Mouse (Mus musculus) left cerebral cortex, postnatal 36 days (tissue): ENCODE data around the gene Slc44a5. TPM values are rescaled to one million over a fixed set of nuclear protein-coding genes. Genes with fewer than 3 reads are reported as not detected.
"Not testable (repeated sequence)": the region's sequence is repeated elsewhere in the genome, so short reads cannot be mapped to it uniquely, and the experiment has no call there.

Source experiments
- DNase-seq, 2 experiments: peaks; one replicate each; pipeline ENCODE4 v3.0.0; 2021 to 2022; ENCODE audit warnings: low spot score in 2 of 2, mixed read lengths in 1 of 2
- intact Hi-C: fragments of 180-260 bp; cut with DNase I; formaldehyde crosslinking; loops from one replicate; pipeline ENCODE4 v1.15.1; 2025
- total RNA-seq, 2 experiments: library from RNA; stranded (reverse); gene quantifications; 2 replicates each; pipeline ENCODE4 v1.2.3; 2021

Slc44a5 gene
- total RNA-seq, 2 experiments from 2014 or later = 8.2 to 9.6 TPM

DNA sequence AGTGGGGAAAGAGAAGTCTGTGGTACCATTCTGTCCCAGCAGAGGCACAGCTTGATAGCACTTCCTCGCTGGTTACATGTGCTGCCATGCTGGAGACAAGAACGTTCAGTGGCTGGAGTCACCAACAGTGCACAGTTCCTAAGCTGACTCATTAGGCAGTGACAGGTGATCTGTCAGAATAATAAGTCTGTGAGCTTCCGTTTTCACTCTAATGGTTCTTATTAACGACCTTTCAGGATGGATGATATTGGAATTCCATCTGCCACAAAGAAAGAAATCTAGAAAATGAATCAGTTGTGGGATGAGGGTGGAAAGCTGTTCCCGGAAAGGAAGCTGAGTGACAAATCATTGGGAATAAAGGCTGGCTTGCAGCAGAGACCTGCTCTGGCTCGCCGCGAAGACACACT is 227.2 kb downstream of the Slc44a5 start:
- no peak for DNase-seq
- intact Hi-C loops = no loop called here

DNA sequence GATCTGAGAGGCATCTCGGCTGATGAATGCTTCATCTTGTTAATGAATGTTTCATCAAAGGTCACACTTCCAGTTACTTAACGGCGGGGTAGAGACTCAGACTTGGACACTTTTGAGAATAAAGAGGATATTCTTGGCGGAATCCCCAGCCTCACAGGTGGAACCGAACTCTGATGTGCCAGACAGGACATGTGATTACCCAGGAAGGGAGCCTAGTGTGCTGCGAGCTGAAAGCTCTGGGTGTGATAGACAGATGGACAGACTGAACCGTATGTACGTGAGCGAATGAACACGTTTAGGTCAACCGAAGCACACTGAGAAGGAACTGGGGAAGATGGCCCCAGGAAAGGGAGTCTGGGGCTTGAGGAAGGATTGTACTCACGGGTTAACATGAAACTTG is 228.6 kb downstream of the Slc44a5 start:
- DNase-seq = no peak
- intact Hi-C loops = no loop called here

DNA sequence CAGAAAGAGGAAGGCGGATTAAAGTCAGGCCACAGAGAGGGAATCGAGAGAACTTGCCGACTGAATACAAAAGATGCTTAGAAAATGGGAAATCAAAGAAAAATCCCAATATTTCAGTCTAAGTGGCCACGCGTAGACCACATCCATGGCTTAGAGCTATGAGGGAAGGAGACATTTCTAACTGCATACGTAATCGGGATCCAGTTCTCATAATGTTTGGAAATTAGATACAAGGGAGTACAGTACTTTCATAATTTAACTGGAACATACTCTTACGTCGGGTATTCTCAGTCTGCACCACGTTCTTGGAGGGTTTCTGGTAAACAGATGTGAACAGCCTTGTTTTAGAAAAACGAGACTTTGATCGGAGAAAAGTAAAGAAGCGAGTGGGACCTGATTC is 229.1 kb downstream of the Slc44a5 start:
- no peak for DNase-seq
- intact Hi-C loops = no loop called here

DNA sequence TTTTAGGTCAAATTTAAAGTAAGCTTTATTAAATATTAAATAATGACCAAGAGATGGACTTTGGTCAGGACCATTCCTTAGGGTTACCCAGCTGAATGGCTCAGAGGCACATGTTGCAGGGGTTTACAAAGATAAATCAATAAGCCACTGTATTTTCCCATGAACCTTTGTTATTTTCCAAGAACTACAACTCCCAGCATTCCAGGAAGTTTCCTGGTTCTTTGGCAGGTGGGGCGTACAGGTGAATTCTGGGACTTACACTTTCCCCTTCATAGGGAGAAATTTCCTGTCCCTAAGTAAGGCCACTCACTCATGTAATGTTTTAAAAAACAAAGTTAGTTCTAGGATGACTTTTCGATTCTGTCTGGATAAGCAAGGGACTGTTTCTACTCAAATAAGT is 235.2 kb downstream of the Slc44a5 start:
- no peak for DNase-seq
- intact Hi-C loops = no loop called here

DNA sequence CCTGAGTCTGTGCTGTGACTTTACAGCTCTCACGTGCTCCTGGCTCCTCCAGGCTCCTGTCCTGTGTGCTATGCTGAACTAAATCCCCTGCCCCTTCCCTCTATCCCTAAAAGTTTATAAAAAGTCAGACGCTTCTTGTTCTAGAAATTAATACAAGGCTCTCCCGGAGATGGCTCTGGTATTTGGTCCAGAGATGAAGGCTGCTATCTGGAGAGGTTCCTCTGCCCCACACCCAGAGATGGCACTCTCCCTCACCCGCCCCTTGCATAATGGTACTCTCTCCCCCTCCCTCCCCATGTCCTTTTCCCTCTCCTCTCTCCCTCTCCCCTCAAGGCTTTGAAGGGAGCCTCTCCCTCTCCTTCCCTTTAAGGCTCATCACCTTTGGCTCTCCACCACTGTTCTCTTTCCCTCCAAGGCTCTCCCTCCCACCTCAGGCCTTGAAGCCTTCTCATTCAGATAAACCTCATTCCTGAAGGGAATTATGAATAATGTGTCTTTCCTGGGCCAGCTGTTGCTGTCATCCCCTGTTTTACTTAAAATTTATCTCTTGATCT is 236.0 kb downstream of the Slc44a5 start:
- no peak for DNase-seq
- intact Hi-C loops = no loop called here

DNA sequence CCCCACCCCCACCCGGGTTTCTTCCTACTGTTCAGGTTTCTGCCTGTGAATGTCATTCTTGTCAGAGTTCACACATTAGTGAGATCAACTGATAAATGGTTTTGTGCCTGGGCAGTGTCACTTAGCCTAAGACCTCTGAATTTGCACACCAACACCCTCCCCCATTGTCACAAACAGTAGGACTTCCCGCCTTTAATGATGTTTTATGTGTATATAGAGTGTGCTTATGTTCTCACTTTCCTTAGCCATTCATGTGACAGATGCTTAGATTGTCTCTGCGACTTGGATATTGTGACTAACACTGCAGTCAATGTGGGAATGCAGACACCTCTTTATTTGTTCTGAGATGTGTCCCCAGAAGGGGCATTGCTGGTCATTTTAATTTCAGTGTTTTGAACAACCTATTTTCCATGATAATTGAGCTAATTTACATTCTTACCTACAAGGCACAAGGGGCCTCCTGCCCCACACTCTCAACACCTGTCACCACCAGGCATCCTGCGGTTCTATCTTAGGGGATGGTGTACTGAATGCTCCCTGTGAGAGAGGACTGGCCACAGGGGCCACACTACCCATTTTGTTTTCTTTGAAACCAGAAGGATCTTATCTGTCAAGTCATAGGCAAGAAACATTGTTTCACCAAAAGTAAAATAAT is 236.7 kb downstream of the Slc44a5 start:
- intact Hi-C loops = no loop called here
- no peak for DNase-seq

DNA sequence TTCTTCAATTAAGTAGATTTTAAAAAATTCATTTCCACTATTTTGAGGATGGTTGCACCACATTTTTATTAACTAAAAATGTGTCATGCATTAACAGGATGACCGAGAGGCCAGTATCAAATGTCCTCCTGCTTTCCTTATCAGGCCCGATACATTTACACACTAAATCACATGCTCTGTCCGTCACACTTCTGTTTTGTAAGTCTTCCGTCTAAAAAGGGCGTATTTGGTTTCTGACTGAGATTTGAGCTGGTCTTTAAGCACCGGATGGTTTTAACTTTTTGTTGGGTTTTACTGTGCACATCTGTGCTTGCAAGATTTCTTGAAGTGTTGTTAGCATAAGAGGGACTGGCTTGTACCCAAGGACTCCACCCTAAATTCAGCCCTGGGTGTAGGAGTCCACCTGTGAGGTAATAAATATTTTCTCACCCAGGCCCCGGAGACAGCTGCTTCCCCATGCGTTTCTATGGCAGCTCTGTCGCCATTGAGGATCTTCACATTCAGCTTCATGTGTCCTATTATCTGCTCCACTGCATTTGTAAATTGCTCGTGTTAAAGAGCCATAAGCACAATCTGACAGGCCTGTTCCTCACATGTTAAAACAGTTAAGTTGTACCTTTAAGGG is 237.3 kb downstream of the Slc44a5 start:
- intact Hi-C loops = no loop called here
- DNase-seq = no peak

DNA sequence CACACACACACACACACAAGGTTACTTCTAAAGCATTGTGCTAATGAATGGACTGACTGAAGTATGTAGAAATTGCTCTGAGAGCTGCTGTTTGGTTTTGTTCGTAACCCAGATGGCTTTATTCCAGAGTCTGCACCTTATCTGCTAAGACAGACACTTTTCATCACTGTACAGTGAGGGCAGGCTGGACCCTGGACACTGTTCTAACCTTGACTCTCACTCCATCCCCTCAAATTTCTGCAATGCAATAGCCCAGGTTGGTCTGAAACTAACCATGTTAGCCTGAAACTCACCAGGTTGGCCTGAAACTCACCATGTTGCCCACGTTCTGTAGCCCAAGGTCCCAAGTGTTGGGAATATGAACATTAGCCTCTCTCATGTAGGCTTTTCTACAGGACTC is 239.3 kb downstream of the Slc44a5 start:
- no peak for DNase-seq
- intact Hi-C loops = no loop called here

DNA sequence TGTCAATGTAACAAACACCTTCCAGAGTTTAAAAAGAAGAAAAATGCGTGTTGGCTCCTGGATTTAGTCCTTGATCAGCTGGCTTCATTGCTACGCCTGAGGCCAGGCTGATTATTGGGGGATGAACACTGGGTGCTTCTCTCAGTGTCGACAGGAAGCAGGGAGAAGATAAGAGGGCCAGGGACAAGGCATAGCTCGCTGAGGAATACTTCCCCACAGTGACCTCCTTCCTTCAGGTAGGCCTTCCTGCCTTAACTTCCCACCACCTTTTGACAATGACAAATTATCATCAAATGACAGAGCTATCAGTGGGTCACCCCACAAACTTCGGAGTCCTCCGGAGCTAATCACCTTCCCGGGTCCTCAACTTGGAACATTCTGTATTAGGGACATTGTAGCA is 242.1 kb downstream of the Slc44a5 start:
- DNase-seq = no peak
- intact Hi-C loops = no loop called here

DNA sequence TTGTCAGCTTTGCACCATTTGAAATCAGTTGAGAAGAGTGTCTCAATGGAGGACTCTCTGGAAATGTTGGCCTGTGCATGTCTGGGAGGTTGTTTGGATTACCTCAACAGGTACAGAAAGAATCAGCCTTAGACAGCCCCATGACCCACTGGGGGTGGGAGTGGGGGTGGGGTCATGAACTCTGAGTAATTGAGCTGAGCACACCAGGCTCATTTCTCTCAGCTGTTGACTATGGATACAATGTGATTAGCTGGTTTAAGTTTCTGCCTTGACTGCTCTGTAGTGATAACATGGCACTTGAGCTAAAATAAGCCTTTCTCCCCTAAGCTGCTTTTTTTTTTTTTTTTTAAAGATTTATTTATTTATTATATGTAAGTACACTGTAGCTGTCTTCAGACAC is 242.5 kb downstream of the Slc44a5 start:
- DNase-seq = no peak
- intact Hi-C loops = no loop called here

DNA sequence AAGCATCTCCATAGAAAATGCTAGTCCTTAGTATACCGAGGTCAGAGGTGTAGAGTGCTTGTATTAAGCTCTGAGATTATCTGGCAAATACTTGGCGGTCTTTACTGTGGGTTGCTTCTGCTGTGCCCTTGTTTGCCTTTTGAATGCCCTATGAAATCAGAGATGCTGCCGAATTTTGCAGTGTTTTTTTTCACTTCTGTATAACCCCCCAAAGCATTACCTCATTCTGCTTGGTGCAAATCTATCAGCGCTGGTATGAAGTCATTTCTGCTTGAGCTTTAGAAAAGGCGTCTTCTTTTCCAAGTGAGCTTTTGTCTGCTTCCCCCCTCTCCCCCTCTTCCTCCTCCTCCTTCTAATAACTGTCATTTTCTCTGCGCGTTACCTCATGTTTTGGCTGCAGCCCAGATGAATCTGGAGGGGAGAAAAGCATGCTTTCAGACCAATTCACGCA is 248.9 kb downstream of the Slc44a5 start:
- intact Hi-C loops = no loop called here

DNA sequence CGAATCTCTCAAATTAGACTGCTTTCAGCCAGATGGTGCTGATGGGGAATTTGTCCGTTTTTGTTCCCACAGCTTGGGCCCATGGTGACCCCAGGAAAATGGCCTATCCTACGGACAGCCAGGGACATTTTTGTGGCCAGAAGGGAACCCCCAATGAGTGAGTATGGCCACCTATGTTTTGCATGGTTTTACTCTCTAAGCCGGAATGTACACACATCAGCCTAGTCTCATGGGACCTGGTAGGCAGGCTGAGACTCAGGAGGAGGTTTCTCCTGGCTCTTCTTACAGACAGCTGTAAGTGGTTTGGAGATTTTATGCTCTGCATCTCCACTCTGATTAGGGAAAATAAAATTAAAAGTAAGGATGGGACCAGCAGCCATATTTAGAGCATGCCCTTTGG is 249.5 kb downstream of the Slc44a5 start:
- intact Hi-C loops = no loop called here
- DNase-seq = no peak

More for the DNA sequence above, 248.9 kb downstream of the Slc44a5 start:
- no peak for DNase-seq

DNA sequence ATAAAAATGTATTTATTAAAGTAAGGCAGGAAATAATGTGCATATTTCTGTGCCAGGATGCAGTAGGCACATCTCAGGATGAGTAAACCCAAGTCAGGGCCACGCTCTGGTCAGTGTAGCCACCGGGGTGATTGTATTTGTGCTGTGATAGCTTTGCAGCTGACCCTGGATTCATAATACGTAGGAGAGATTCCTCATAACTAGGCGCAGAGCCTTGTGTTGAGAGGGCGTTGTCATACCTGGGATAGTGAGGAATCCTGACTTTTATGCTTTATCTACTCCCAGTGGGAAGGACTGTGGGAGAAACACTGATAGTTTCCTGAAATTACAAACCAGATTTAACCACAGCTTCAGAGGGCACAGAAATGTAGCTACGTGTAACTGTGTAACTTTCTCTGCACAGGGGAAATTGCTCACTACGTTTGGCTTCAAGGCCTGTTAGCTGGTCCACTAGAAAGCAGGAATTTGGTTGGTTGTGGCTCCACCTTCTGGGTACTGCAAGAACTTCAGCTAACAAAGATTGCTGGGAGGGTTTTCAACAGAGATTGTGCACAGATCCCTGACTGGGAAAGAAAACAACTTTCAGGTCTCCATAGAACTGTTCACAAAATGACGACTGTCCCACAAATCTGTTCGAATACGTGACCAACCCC is 253.0 kb downstream of the Slc44a5 start:
- intact Hi-C loops = loop anchor here (1.0 kb wide), 1 partner anchor 266 kb away; no protein-coding TSS in a partner anchor
- peak; percentile 51 to 76 for DNase-seq

DNA sequence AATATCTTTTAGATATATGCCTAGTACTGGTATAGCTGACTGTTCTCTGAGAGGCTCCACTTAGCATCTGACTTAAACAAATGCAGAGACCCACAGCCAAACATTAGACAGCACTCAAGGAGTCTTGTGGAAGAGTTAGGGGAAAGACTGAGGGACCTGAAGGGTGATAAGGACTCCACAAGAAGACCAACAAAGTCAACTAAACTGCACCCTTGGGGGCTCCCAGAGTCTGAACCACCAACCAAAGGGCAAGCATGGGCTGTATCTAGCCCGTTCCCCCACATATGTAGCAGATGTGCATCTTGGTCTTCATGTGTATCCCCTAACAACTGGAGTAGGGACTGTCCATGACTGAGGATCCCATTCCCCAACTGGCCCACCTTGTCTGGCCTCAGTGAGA is 271.7 kb downstream of the Slc44a5 start:
- intact Hi-C loops = no loop called here
- no peak for DNase-seq

DNA sequence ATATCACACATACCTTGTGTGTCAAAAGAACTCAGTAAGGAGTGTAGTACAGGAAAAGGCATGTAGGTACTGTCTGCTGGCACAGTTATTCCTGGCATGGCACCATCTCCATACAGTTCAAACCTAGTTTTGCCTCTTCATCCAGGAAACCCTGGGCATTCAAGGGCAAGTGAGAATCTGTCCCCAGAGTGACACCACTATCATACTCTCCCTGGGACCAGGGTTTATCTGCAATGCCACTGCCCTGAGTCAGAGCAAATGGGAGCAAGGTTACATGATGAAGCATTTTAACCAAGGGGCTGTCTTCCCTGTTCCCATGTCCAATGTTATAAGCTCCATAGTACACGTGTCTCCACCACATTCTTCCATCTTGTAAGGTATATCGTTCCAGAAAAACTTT is 278.2 kb downstream of the Slc44a5 start:
- intact Hi-C loops = no loop called here
- no peak for DNase-seq

DNA sequence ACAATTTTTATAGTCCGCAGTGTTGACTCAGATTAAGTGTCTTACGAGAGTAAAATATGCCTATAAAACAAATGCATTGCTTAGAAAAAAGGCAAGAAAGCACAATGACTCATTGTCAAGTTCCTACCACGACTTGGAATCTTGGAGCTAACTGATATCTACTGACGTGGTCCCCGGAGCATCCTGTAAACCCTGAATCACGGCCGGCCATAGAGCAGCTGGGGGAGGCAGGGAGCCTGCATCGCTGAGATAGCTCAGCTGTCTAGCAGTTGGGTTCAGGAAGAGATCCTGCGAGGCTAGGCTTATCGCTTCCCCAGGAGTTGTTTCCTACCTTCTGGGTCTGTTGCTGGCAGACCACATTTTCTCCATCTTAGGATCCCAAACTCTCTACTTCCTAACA is 279.0 kb downstream of the Slc44a5 start:
- intact Hi-C loops = no loop called here

DNA sequence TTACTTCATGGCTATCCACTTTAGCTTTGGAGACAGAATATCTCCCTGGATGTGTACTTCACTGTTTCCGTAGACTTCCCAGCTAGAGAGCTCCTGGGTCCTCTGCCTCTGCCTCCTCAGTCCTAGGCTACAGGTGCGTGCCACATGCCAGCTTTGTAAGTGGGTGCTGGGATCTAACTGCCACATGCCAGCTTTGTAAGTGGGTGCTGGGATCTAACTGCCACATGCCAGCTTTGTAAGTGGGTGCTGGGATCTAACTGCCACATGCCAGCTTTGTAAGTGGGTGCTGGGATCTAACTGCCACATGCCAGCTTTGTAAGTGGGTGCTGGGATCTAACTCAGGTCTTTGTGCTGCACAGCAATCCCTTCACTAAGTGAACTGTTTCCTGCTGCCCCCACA is 281.0 kb downstream of the Slc44a5 start:
- DNase-seq = not testable (repeated sequence)

More for the DNA sequence above, 279.0 kb downstream of the Slc44a5 start:
- no peak for DNase-seq

DNA sequence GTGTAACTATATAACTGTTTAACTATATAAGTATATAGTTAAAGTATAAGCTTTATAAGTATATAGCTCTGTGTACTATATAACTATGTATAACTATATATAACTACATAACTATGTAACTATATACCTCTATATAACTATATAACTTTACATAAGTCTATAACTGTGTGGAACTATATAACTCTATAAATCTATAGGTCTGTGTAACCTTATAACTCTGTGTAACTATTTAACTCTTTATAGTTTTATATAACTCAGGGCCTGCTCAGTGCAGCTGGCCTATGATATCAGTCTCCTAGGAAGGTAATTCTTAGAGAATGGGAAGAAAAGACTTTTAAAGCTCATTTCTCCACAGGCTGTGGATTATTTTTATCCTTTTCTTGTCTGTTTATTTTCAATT is 284.1 kb downstream of the Slc44a5 start:
- no peak for DNase-seq
- intact Hi-C loops = no loop called here

More for the DNA sequence above, 281.0 kb downstream of the Slc44a5 start:
- intact Hi-C loops = not testable (repeated sequence)

DNA sequence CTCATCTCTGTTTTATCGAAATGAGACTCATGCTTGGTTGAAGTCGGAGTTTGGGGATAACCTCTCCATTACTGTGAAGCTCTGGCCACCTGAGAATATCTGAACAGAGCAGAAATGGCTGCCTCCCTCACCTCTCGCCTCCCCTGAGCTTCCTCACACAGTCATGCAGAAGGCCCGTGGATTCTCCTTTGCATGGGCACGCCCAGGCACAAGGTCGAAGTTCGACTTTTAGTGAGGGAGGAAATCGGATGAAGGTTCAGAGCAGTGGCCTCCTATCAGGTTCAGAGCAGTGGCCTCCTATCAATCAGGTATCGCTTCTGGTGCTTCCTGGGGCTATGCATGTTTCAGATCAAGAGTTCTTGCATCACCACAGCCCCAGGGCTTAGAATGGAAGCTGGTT is 295.1 kb downstream of the Slc44a5 start:
- intact Hi-C loops = no loop called here
- no peak for DNase-seq

DNA sequence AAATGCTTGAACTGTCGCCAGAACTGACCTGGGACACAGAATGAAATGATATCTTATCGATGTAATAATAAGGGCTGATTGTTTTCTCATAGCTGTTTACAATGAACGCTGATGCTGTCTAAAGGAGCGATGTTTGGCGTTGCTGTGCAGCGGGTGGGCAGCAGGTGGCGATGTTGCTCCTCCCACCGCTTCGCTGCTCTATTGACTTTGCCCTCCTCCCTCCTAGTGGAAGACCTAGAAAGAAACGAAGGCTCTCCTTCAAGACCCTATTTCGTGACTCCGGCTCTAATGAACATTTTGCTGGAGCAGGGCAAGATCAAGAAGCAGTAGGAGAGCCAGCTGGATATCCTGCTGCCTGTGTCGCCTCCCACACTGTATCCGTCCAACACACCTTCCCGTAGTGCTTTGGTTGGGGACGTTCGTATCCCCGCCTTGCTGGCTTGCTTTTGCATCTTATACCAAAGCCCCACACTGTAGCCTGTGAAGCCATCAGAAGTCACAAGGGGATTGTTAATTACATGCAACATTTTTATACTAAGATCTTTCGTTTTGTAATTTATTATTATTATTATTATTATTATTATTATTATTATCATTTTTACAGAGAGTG is 296.6 kb downstream of the Slc44a5 start:
- intact Hi-C loops = loop anchor here (1.0 kb wide), 1 partner anchor 302 kb away; no protein-coding TSS in a partner anchor
- peak; percentile 69 for DNase-seq
